28 mouse cellular contexts compared by ENCODE assay signal in the genomic region with DNA sequence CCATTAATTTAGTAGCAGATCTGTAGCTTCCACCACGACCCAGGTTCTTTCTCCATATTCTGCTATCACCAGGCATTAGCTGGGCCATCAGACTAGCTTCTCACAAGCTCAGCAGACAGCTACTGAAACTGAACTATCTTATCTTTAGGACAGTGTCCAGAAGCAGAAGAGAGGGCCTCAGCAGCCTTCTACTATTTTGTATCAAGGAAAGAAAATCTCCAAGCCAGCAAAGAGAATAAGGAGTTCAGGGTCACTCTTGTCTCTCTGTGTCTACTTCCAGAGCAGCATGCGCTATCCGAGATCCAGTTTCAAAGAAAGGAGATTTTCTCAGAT. TPM values are rescaled to one million over a fixed set of nuclear protein-coding genes. Genes with fewer than 3 reads are reported as not detected.
DNase-seq lines count a peak whose midpoint lies in the region; ATAC-seq and TF ChIP-seq lines count a peak whose summit lies in the region.
"Had no signal": no experiment of that assay in that cellular context is flagged by ENCODE, and none has a peak within 500 bp of the region (broad histone marks: within the 10 kb centered on the region; RNA-seq: fewer than 3 reads in every experiment).

No protein-coding gene starts in this region.

- TF ChIP-seq POLR2A in kidney, adult 2 months (IDR thresholded peaks at IDR 0.05; ENCODE audit: low read depth, low read length) = no peak

- H3K4me2 ChIP-seq in liver, embryonic 13.5 days = peak overlapping the region; percentile 49
- H3K4me2 ChIP-seq in lung, postnatal 0 days (replicated peaks; ENCODE audit: low read depth, low read length) = no peak overlapping the region
- H3K4me2 ChIP-seq: forebrain, embryonic 13.5 days; heart, embryonic 11.5 days; hindbrain, embryonic 12.5 days had no signal

- H3K9me3 ChIP-seq in liver, embryonic 13.5 days (replicated peaks) = no peaks in the 10 kb centered on the region
- no peaks in the 10 kb centered on the region for H3K9me3 ChIP-seq in lung, postnatal 0 days (ENCODE audit: low read length)
- H3K9me3 ChIP-seq in heart, embryonic 10.5 days = no peaks in the 10 kb centered on the region
- H3K9me3 ChIP-seq: forebrain, embryonic 13.5 days; hindbrain, embryonic 12.5 days had no signal

- no peak for TF ChIP-seq EP300 in lung, postnatal 0 days (IDR thresholded peaks at IDR 0.05)

- ATAC-seq in erythroblast, adult 5-6 weeks (replicated peaks; ENCODE audit: low FRiP score, poor library complexity, severe bottlenecking) = peak; percentile 37; the same call in 1 of the 2 replicates
- ATAC-seq in liver, embryonic 13.5 days (ENCODE audit: low read depth) = peak; percentile 69
- peak; percentile 40; the same call in 1 of the 2 replicates for ATAC-seq in megakaryocyte progenitor cell, adult 5-6 weeks (replicated peaks; ENCODE audit: poor library complexity)
- ATAC-seq in lung, postnatal 0 days = no peak
- ATAC-seq: activated CD4-positive, CD25-positive, alpha-beta regulatory T cell, adult 4 months; forebrain, embryonic 13.5 days; hindbrain, postnatal 0 days had no signal

- peak overlapping the region; percentile 92 for H3K27ac ChIP-seq in kidney, adult 2 months (ENCODE audit: insufficient read depth, low read depth, low read length)
- peak overlapping the region; percentile 84 for H3K27ac ChIP-seq in liver, embryonic 13.5 days
- no peak overlapping the region for H3K27ac ChIP-seq in lung, postnatal 0 days (ENCODE audit: low read length)
- no peak overlapping the region for H3K27ac ChIP-seq in heart, embryonic 10.5 days
- H3K27ac ChIP-seq: forebrain, embryonic 13.5 days; hindbrain, embryonic 12.5 days; hindbrain, postnatal 0 days had no signal

- H3K27me3 ChIP-seq in kidney, adult 2 months (replicated peaks; ENCODE audit: control insufficient read depth, insufficient read depth, low read length) = no peaks in the 10 kb centered on the region
- no peaks in the 10 kb centered on the region for H3K27me3 ChIP-seq in liver, embryonic 13.5 days
- H3K27me3 ChIP-seq in lung, postnatal 0 days (replicated peaks; ENCODE audit: insufficient read depth, low read length) = no peaks in the 10 kb centered on the region
- no peaks in the 10 kb centered on the region for H3K27me3 ChIP-seq in heart, embryonic 10.5 days (ENCODE audit: insufficient read depth, poor library complexity, severe bottlenecking)
- H3K27me3 ChIP-seq: forebrain, embryonic 13.5 days; hindbrain, embryonic 12.5 days had no signal

- H3K9ac ChIP-seq in liver, embryonic 13.5 days = peak overlapping the region; percentile 34
- H3K9ac ChIP-seq in lung, postnatal 0 days (replicated peaks; ENCODE audit: low read depth) = no peak overlapping the region
- H3K9ac ChIP-seq: forebrain, embryonic 13.5 days; hindbrain, embryonic 12.5 days had no signal

- no peak overlapping the region for H3K4me3 ChIP-seq in kidney, adult 2 months (ENCODE audit: insufficient read depth, low read depth, low read length)
- no peak overlapping the region for H3K4me3 ChIP-seq in liver, embryonic 13.5 days (replicated peaks)
- H3K4me3 ChIP-seq in lung, postnatal 0 days (ENCODE audit: low read depth, low read length) = no peak overlapping the region
- no peak overlapping the region for H3K4me3 ChIP-seq in heart, embryonic 10.5 days
- H3K4me3 ChIP-seq: forebrain, embryonic 13.5 days; hindbrain, embryonic 12.5 days had no signal

- 59% methylated on average over 3 of the region's 3 CpGs for WGBS in kidney, adult 2 months
- WGBS in liver, embryonic 13.5 days (ENCODE audit: insufficient replicate concordance) = 41% methylated on average over 3 of the region's 3 CpGs
- WGBS in lung, postnatal 0 days = 78% methylated on average over 3 of the region's 3 CpGs
- WGBS in heart, embryonic 10.5 days = 60% methylated on average over 3 of the region's 3 CpGs

- TF ChIP-seq CTCF in kidney, adult 2 months (conservative IDR thresholded peaks at IDR 0.05; ENCODE audit: insufficient read depth, insufficient read length, low read depth, low read length) = no peak
- no peak for TF ChIP-seq CTCF in lung, postnatal 0 days (IDR thresholded peaks at IDR 0.05)

- no peaks in the 10 kb centered on the region for H3K36me3 ChIP-seq in kidney, adult 2 months (ENCODE audit: control insufficient read depth, insufficient read depth, low read length)
- H3K36me3 ChIP-seq in liver, embryonic 13.5 days = no peaks in the 10 kb centered on the region
- no peaks in the 10 kb centered on the region for H3K36me3 ChIP-seq in lung, postnatal 0 days (ENCODE audit: insufficient read depth, low read length)
- H3K36me3 ChIP-seq in heart, embryonic 10.5 days = no peaks in the 10 kb centered on the region
- H3K36me3 ChIP-seq: hindbrain, embryonic 12.5 days had no signal

- no peak for DNase-seq in kidney, adult 2 months
- DNase-seq in kidney, adult 11 months = no peak
- DNase-seq in liver, embryonic 13.5 days = no peak
- DNase-seq in lung, postnatal 0 days (ENCODE audit: low spot score) = no peak
- no peak for DNase-seq in heart, embryonic 10.5 days (ENCODE audit: low spot score)
- DNase-seq in lung, adult 18-20 months = no peak
- DNase-seq: adrenal gland, postnatal 10 days; cerebellum, adult 2 months; cerebellum, postnatal 14 days; gastrocnemius, postnatal 25 days; heart, adult 11 months; heart, postnatal 36 days; kidney, adult 18-20 months; kidney, postnatal 4 days; layer of hippocampus, postnatal 36 days; left cerebral cortex, postnatal 4 days; lung, postnatal 4 days; midbrain, embryonic 14.5 days; right cerebral cortex, postnatal 25 days; spleen, adult 18-20 months; thymus, postnatal 4 days had no signal

- peaks cover 8% of the 10 kb centered on the region; the same call in 1 of the 2 replicates for H3K4me1 ChIP-seq in kidney, adult 2 months (ENCODE audit: control insufficient read depth, insufficient read depth, low read length)
- H3K4me1 ChIP-seq in liver, embryonic 13.5 days (replicated peaks) = peaks cover 56% of the 10 kb centered on the region
- no peaks in the 10 kb centered on the region for H3K4me1 ChIP-seq in lung, postnatal 0 days (ENCODE audit: insufficient read depth, low read depth, low read length)
- peaks cover 14% of the 10 kb centered on the region for H3K4me1 ChIP-seq in heart, embryonic 10.5 days
- H3K4me1 ChIP-seq: forebrain, embryonic 13.5 days had no signal

RNA-seq across cellular contexts. Expression of a gene that starts 17.4 kb away (rescaled TPM):
- 250 and 263 TPM in 2 replicates for polyA plus RNA-seq in kidney, adult 2 months (2012; rRNA removed)
- 19.2 and 24.2 TPM in 2 replicates for total RNA-seq in erythroblast, adult 5-6 weeks (2015; ENCODE audit: low replicate concordance)
- total RNA-seq in erythroblast, adult 5-6 weeks (2017; ENCODE audit: low replicate concordance) = 10.6 and 10.9 TPM in 2 replicates
- 63.1 and 65.3 TPM in 2 replicates for polyA plus RNA-seq in liver, embryonic 13.5 days (2015; fragmentation: Nextera tagmentation; extraction: Ambion mirVana)
- 143 and 155 TPM in 2 replicates for total RNA-seq in megakaryocyte progenitor cell, adult 5-6 weeks (2015)
- total RNA-seq in megakaryocyte progenitor cell, adult 5-6 weeks (2017) = 103 and 109 TPM in 2 replicates
- polyA plus RNA-seq in lung, postnatal 0 days (2015; fragmentation: Nextera tagmentation; extraction: Ambion mirVana) = 13.3 and 14.4 TPM in 2 replicates
- 74.0 and 80.8 TPM in 2 replicates for polyA plus RNA-seq in heart, embryonic 10.5 days (2016; fragmentation: Nextera tagmentation; extraction: Ambion mirVana)

RNA-seq across cellular contexts. Expression of a gene that starts 41.6 kb away (rescaled TPM):
- polyA plus RNA-seq in kidney, adult 2 months (2012; rRNA removed) = 15.0 and 17.6 TPM in 2 replicates
- 15.9 and 25.3 TPM in 2 replicates for total RNA-seq in erythroblast, adult 5-6 weeks (2015; ENCODE audit: low replicate concordance)
- 25.4 and 33.2 TPM in 2 replicates for total RNA-seq in erythroblast, adult 5-6 weeks (2017; ENCODE audit: low replicate concordance)
- 14.6 and 18.9 TPM in 2 replicates for polyA plus RNA-seq in liver, embryonic 13.5 days (2015; fragmentation: Nextera tagmentation; extraction: Ambion mirVana)
- total RNA-seq in megakaryocyte progenitor cell, adult 5-6 weeks (2015) = 50.8 and 52.9 TPM in 2 replicates
- 48.7 and 53.4 TPM in 2 replicates for total RNA-seq in megakaryocyte progenitor cell, adult 5-6 weeks (2017)
- polyA plus RNA-seq in lung, postnatal 0 days (2015; fragmentation: Nextera tagmentation; extraction: Ambion mirVana) = 24.9 and 30.3 TPM in 2 replicates
- polyA plus RNA-seq in heart, embryonic 10.5 days (2016; fragmentation: Nextera tagmentation; extraction: Ambion mirVana) = 43.9 and 45.1 TPM in 2 replicates

Comparison
In these comparisons a context has a peak if more than half of its experiments do, and no peak if none do; other contexts are left out.
1. H3K27ac ChIP-seq: peak in kidney, adult 2 months (single experiment) and liver, embryonic 13.5 days (single experiment); none in lung, postnatal 0 days (single experiment) and heart, embryonic 10.5 days (single experiment).